Mouse (Mus musculus) heart, embryonic 13.5 days (tissue): Measurements from ENCODE around the gene Iqgap2. TPM values are rescaled to one million over a fixed set of nuclear protein-coding genes. Genes with fewer than 3 reads are reported as not detected.
A peak's percentile ranks its signal among the peaks of the same experiment; 100 is the strongest.

Source experiments
- ATAC-seq: fragments of 200-750 bp; cut with Nextera tagmentation; 2 replicates; pipeline ENCODE4 v1.8.0; 2017; ENCODE audit warnings: moderate TSS enrichment; ENCODE audit not compliant: insufficient number of reproducible peaks, low FRiP score, low TSS enrichment; ENCODE audit errors: extremely low read depth
- H3K27ac ChIP-seq: fragments of 300-500 bp; sonication (generic); replicated peaks from 2 replicates; pipeline ENCODE4 v1.5.1; 2015; ENCODE audit warnings: moderate library complexity, mild to moderate bottlenecking, inconsistent platforms
- H3K27me3 ChIP-seq: fragments of 300-500 bp; sonication (generic); replicated peaks from 2 replicates; pipeline ENCODE4 v1.6.1; 2015; ENCODE audit warnings: mild to moderate bottlenecking, inconsistent platforms
- H3K36me3 ChIP-seq: fragments of 300-500 bp; sonication (generic); 2 replicates; pipeline ENCODE4 v1.6.1; 2015; ENCODE audit warnings: mild to moderate bottlenecking, inconsistent platforms
- H3K4me1 ChIP-seq: fragments of 300-500 bp; sonication (generic); 2 replicates; pipeline ENCODE4 v1.6.1; 2015; ENCODE audit warnings: inconsistent platforms
- H3K4me2 ChIP-seq: fragments of 300-500 bp; sonication (generic); 2 replicates; pipeline ENCODE4 v1.6.1; 2015; ENCODE audit warnings: inconsistent platforms, mild to moderate bottlenecking, moderate library complexity
- H3K4me3 ChIP-seq: fragments of 300-500 bp; sonication (generic); 2 replicates; pipeline ENCODE4 v1.5.1; 2015; ENCODE audit warnings: moderate library complexity, mild to moderate bottlenecking, inconsistent platforms
- H3K9ac ChIP-seq: fragments of 300-500 bp; sonication (generic); 2 replicates; pipeline ENCODE4 v1.6.1; 2015; ENCODE audit warnings: inconsistent platforms, mild to moderate bottlenecking, moderate library complexity
- H3K9me3 ChIP-seq: fragments of 300-500 bp; sonication (generic); 2 replicates; pipeline ENCODE4 v1.6.1; 2016; ENCODE audit warnings: inconsistent platforms
- WGBS: fragments of 180-500 bp; shearing (Covaris S2); methylation state at CpG from one replicate; pipeline ENCODE4 v1.1.7; 2015; ENCODE audit warnings: mixed read lengths; 5-methylcytosine and 5-hydroxymethylcytosine counted together
- polyA plus RNA-seq: library from polyadenylated mRNA; unstranded; fragments of >200 nt; fragmentation: Nextera tagmentation; extraction: Ambion mirVana; gene quantifications from 2 replicates; pipeline ENCODE4 v1.2.1, GENCODE M21; 2015

Iqgap2 gene
- polyA plus RNA-seq, 1 experiment from 2014 or later, result 3.6 TPM

GRCm38 (mm10) chr13:95703376-95703775 is 188.3 kb downstream of the Iqgap2 start:
- WGBS, result 70% methylated on average over 5 of the region's 5 CpGs

GRCm38 (mm10) chr13:95697874-95698273 is 193.8 kb downstream of the Iqgap2 start:
- H3K27ac ChIP-seq, result no peak overlapping the region
- H3K36me3 ChIP-seq, result no peaks in the 10 kb centered on the region
- no peak overlapping the region for H3K4me3 ChIP-seq
- no peak overlapping the region for H3K4me2 ChIP-seq
- peaks cover 13% of the 10 kb centered on the region for H3K4me1 ChIP-seq
- H3K9ac ChIP-seq, result no peak overlapping the region
- no peaks in the 10 kb centered on the region for H3K9me3 ChIP-seq
- no peak for ATAC-seq
- no peaks in the 10 kb centered on the region for H3K27me3 ChIP-seq
- WGBS, result 54% methylated on average over 6 of the region's 6 CpGs

More at GRCm38 (mm10) chr13:95703376-95703775, 188.3 kb downstream of the Iqgap2 start:
- Histone ChIP-seq H3K4me2 (no peak overlapping the region), H3K27me3 (no peaks in the 10 kb centered on the region), H3K9me3 (no peaks in the 10 kb centered on the region), H3K9ac (no peak overlapping the region), H3K27ac (no peak overlapping the region), H3K36me3 (no peaks in the 10 kb centered on the region), H3K4me1 (peaks cover 8% of the 10 kb centered on the region; the same call in 1 of the 2 replicates), H3K4me3 (no peak overlapping the region)
- ATAC-seq, result no peak

- H3K4me3 ChIP-seq, result no peak within 1 kb of the TSS
- 43% methylated on average over 4 of the region's 4 CpGs for WGBS
- no peaks in the 10 kb centered on the region for H3K27me3 ChIP-seq
- H3K27ac ChIP-seq, result no peak within 1 kb of the TSS
- no peak for ATAC-seq
- H3K36me3 ChIP-seq, result no peaks in the 10 kb centered on the region
- no peaks in the 10 kb centered on the region for H3K9me3 ChIP-seq
- peaks cover 18% of the 10 kb centered on the region for H3K4me1 ChIP-seq
- H3K4me2 ChIP-seq, result no peak within 1 kb of the TSS
- no peak within 1 kb of the TSS for H3K9ac ChIP-seq
Observed at GRCm38 (mm10) chr13:95696654-95697163, 195.0 kb downstream of the Iqgap2 start, which contains the start of gene F2rl2. Gene F2rl2, plus strand, starts transcription at chr13:95696853.

- Histone ChIP-seq H3K9ac (no peak overlapping the region), H3K27ac (no peak overlapping the region), H3K9me3 (no peaks in the 10 kb centered on the region)
Observed at GRCm38 (mm10) chr13:95696120-95696653, 195.5 kb downstream of the Iqgap2 start.

GRCm38 (mm10) chr13:95692201-95692600 is 199.5 kb downstream of the Iqgap2 start:
- WGBS, result 50% methylated on average over 8 of the region's 8 CpGs
- ATAC-seq, result no peak
- no peak overlapping the region for H3K4me2 ChIP-seq
- no peak overlapping the region for H3K9ac ChIP-seq
- H3K9me3 ChIP-seq, result no peaks in the 10 kb centered on the region
- peaks cover 19% of the 10 kb centered on the region for H3K4me1 ChIP-seq
- H3K27me3 ChIP-seq, result no peaks in the 10 kb centered on the region
- no peaks in the 10 kb centered on the region for H3K36me3 ChIP-seq
- no peak overlapping the region for H3K4me3 ChIP-seq
- H3K27ac ChIP-seq, result no peak overlapping the region

More at GRCm38 (mm10) chr13:95696120-95696653, 195.5 kb downstream of the Iqgap2 start:
- Histone ChIP-seq H3K36me3 (no peaks in the 10 kb centered on the region), H3K4me3 (no peak overlapping the region), H3K4me2 (no peak overlapping the region), H3K4me1 (peaks cover 18% of the 10 kb centered on the region), H3K27me3 (no peaks in the 10 kb centered on the region)
- 92% methylated on average over 9 of the region's 9 CpGs for WGBS
- no peak for ATAC-seq

- Histone ChIP-seq H3K9ac (no peak overlapping the region), H3K36me3 (no peaks in the 10 kb centered on the region), H3K4me2 (no peak overlapping the region), H3K9me3 (no peaks in the 10 kb centered on the region), H3K4me1 (peaks cover 8% of the 10 kb centered on the region; the same call in 1 of the 2 replicates), H3K27me3 (no peaks in the 10 kb centered on the region), H3K4me3 (no peak overlapping the region), H3K27ac (no peak overlapping the region)
- WGBS, result 58% methylated on average over 1 of the region's 1 CpGs
- ATAC-seq, result no peak
Observed at GRCm38 (mm10) chr13:95688576-95688975, 203.1 kb downstream of the Iqgap2 start.

- no peak overlapping the region for H3K27ac ChIP-seq
- WGBS, result 47% methylated on average over 5 of the region's 5 CpGs
- H3K9me3 ChIP-seq, result no peaks in the 10 kb centered on the region
Observed at GRCm38 (mm10) chr13:95685736-95686135, 206.0 kb downstream of the Iqgap2 start.

GRCm38 (mm10) chr13:95684656-95685244 is 207.0 kb downstream of the Iqgap2 start:
- no peaks in the 10 kb centered on the region for H3K36me3 ChIP-seq
- H3K9me3 ChIP-seq, result no peaks in the 10 kb centered on the region
- ATAC-seq, result no peak
- H3K27ac ChIP-seq, result no peak overlapping the region
- H3K4me1 ChIP-seq, result peaks cover 5% of the 10 kb centered on the region; the same call in 1 of the 2 replicates
- H3K9ac ChIP-seq, result no peak overlapping the region
- 84% methylated on average over 9 of the region's 9 CpGs for WGBS
- H3K27me3 ChIP-seq, result no peaks in the 10 kb centered on the region
- H3K4me2 ChIP-seq, result no peak overlapping the region
- no peak overlapping the region for H3K4me3 ChIP-seq

More at GRCm38 (mm10) chr13:95685736-95686135, 206.0 kb downstream of the Iqgap2 start:
- Histone ChIP-seq H3K4me1 (peaks cover 3% of the 10 kb centered on the region; the same call in 1 of the 2 replicates), H3K9ac (no peak overlapping the region), H3K27me3 (no peaks in the 10 kb centered on the region), H3K4me3 (no peak overlapping the region), H3K36me3 (no peaks in the 10 kb centered on the region), H3K4me2 (no peak overlapping the region)
- ATAC-seq, result no peak

- no peaks in the 10 kb centered on the region for H3K9me3 ChIP-seq
- H3K27ac ChIP-seq, result peak overlapping the region; percentile 21; the same call in 1 of the 2 replicates
- H3K27me3 ChIP-seq, result no peaks in the 10 kb centered on the region
- no peak overlapping the region for H3K9ac ChIP-seq
- H3K36me3 ChIP-seq, result no peaks in the 10 kb centered on the region
- WGBS, result 44% methylated on average over 4 of the region's 4 CpGs
- H3K4me2 ChIP-seq, result no peak overlapping the region
- H3K4me3 ChIP-seq, result no peak overlapping the region
- peak; percentile 66 for ATAC-seq
- peaks cover 10% of the 10 kb centered on the region for H3K4me1 ChIP-seq
Observed at GRCm38 (mm10) chr13:95679491-95679941, 212.2 kb downstream of the Iqgap2 start.

GRCm38 (mm10) chr13:95679078-95679477 is 212.6 kb downstream of the Iqgap2 start:
- H3K4me2 ChIP-seq, result no peak overlapping the region
- H3K27ac ChIP-seq, result peak overlapping the region; percentile 13; the same call in 1 of the 2 replicates
- H3K36me3 ChIP-seq, result no peaks in the 10 kb centered on the region
- H3K9ac ChIP-seq, result no peak overlapping the region
- H3K27me3 ChIP-seq, result no peaks in the 10 kb centered on the region
- WGBS, result 59% methylated on average over 5 of the region's 5 CpGs
- H3K4me1 ChIP-seq, result peaks cover 10% of the 10 kb centered on the region
- H3K4me3 ChIP-seq, result no peak overlapping the region
- H3K9me3 ChIP-seq, result no peaks in the 10 kb centered on the region
- ATAC-seq, result no peak

- peak overlapping the region; percentile 73 for H3K27ac ChIP-seq
- no peaks in the 10 kb centered on the region for H3K27me3 ChIP-seq
- WGBS, result 47% methylated on average over 7 of the region's 7 CpGs
- H3K4me1 ChIP-seq, result peaks cover 13% of the 10 kb centered on the region
- peak overlapping the region; percentile 37; the same call in 1 of the 2 replicates for H3K9ac ChIP-seq
- peaks cover 8% of the 10 kb centered on the region; the same call in 1 of the 2 replicates for H3K36me3 ChIP-seq
- no peaks in the 10 kb centered on the region for H3K9me3 ChIP-seq
- H3K4me2 ChIP-seq, result peak overlapping the region; percentile 48
- no peak for ATAC-seq
- peak overlapping the region; percentile 4; the same call in 1 of the 2 replicates for H3K4me3 ChIP-seq
Observed at GRCm38 (mm10) chr13:95672372-95672771, 219.3 kb downstream of the Iqgap2 start.
